Mouse (Mus musculus) left cerebral cortex, postnatal 25 days (tissue): ENCODE measurements around the gene Cry2. TPM values are rescaled to one million over a fixed set of nuclear protein-coding genes. Genes with fewer than 3 reads are reported as not detected.

Experiments used
- DNase-seq, 2 experiments: peaks; one replicate each; pipeline ENCODE4 v3.0.0; 2022; ENCODE audit warnings: low spot score in 2 of 2, mixed read lengths in 1 of 2
- intact Hi-C: fragments of 180-260 bp; cut with DNase I; formaldehyde crosslinking; loops from one replicate; pipeline ENCODE4 v1.15.1; 2025
- total RNA-seq, 2 experiments: library from RNA; stranded (reverse); gene quantifications; 2 replicates each; pipeline ENCODE4 v1.2.3; 2021

Cry2 gene
- total RNA-seq, 2 experiments from 2014 or later: 110 to 113 TPM

- DNase-seq: no peak
- intact Hi-C loops: no loop called here
These were observed 13.4 kb upstream of the Cry2 start for GRCm38 (mm10) chr2:92447121-92447740.

- no peak for DNase-seq
- intact Hi-C loops: no loop called here
These were observed 12.8 kb upstream of the Cry2 start for GRCm38 (mm10) chr2:92446656-92447055.

GRCm38 (mm10) chr2:92445890-92446289 is 12.0 kb upstream of the Cry2 start:
- intact Hi-C loops: no loop called here
- no peak for DNase-seq

GRCm38 (mm10) chr2:92444376-92444775 is 10.5 kb upstream of the Cry2 start:
- no peak for DNase-seq
- intact Hi-C loops: no loop called here

- no peak for DNase-seq
- intact Hi-C loops: no loop called here
These were observed 9.5 kb upstream of the Cry2 start for GRCm38 (mm10) chr2:92443313-92443712.

GRCm38 (mm10) chr2:92442419-92443001 is 8.7 kb upstream of the Cry2 start:
- peak in 1 of 2 experiments; percentile 93 for DNase-seq
- intact Hi-C loops: no loop called here

- DNase-seq: no peak
- intact Hi-C loops: no loop called here
These were observed 6.6 kb upstream of the Cry2 start for GRCm38 (mm10) chr2:92440432-92440831.

GRCm38 (mm10) chr2:92438567-92438966 is 4.7 kb upstream of the Cry2 start:
- peak in 1 of 2 experiments; percentile 78 for DNase-seq
- intact Hi-C loops: loop anchor here (5.0 to 10.0 kb wide), 3 partner anchors 141 to 464 kb away; partner anchors contain the start of gene Dgkz

GRCm38 (mm10) chr2:92437875-92438274 is 4.0 kb upstream of the Cry2 start:
- intact Hi-C loops: loop anchor here (5.0 to 10.0 kb wide), 3 partner anchors 141 to 463 kb away; partner anchors contain the start of gene Dgkz
- DNase-seq: peak; percentile 85 to 93

GRCm38 (mm10) chr2:92437366-92437765 is 3.5 kb upstream of the Cry2 start:
- intact Hi-C loops: loop anchor here (5.0 to 10.0 kb wide), 3 partner anchors 140 to 463 kb away; partner anchors contain the start of gene Dgkz
- no peak for DNase-seq

GRCm38 (mm10) chr2:92435023-92435422 is 1.2 kb upstream of the Cry2 start:
- intact Hi-C loops: loop anchor here (5.0 to 10.0 kb wide), 3 partner anchors 138 to 460 kb away; partner anchors contain the start of gene Dgkz
- no peak for DNase-seq

- DNase-seq: no peak
- intact Hi-C loops: loop anchor here (1.0 to 10.0 kb wide), 4 partner anchors 45 to 460 kb away; partner anchors contain the start of gene Dgkz
These were observed 517 bp upstream of the Cry2 start for GRCm38 (mm10) chr2:92434375-92434745.

- intact Hi-C loops: loop anchor here (5.0 to 10.0 kb wide), 3 partner anchors 248 to 458 kb away; partner anchors contain the start of gene Dgkz
- peak in 1 of 2 experiments; percentile 58 for DNase-seq
These were observed 1.2 kb downstream of the Cry2 start for GRCm38 (mm10) chr2:92432299-92433295.

GRCm38 (mm10) chr2:92431611-92432179 is 2.1 kb downstream of the Cry2 start:
- intact Hi-C loops: loop anchor here (5.0 to 10.0 kb wide), 3 partner anchors 247 to 457 kb away; partner anchors contain the start of gene Dgkz
- peak in 1 of 2 experiments; percentile 37 for DNase-seq

- peak; percentile 70 to 93 for DNase-seq
- intact Hi-C loops: loop anchor here (5.0 to 10.0 kb wide), 3 partner anchors 246 to 456 kb away; partner anchors contain the start of gene Dgkz
These were observed 2.9 kb downstream of the Cry2 start for GRCm38 (mm10) chr2:92430723-92431541.

GRCm38 (mm10) chr2:92430089-92430488 is 3.8 kb downstream of the Cry2 start:
- intact Hi-C loops: loop anchor here (5.0 to 10.0 kb wide), 3 partner anchors 245 to 455 kb away; partner anchors contain the start of gene Dgkz
- no peak for DNase-seq

GRCm38 (mm10) chr2:92427882-92428281 is 6.0 kb downstream of the Cry2 start:
- peak; percentile 77 to 95 for DNase-seq
- intact Hi-C loops: no loop called here

GRCm38 (mm10) chr2:92426426-92426825 is 7.4 kb downstream of the Cry2 start:
- intact Hi-C loops: no loop called here
- DNase-seq: no peak
